Mouse (Mus musculus): ENCODE results near the gene Ncoa3. TPM values are rescaled to one million over a fixed set of nuclear protein-coding genes. Genes with fewer than 3 reads are reported as not detected.

Gene Ncoa3
- polyA plus RNA-seq, 1 experiment from 2014 or later = 14.4 TPM

DNA sequence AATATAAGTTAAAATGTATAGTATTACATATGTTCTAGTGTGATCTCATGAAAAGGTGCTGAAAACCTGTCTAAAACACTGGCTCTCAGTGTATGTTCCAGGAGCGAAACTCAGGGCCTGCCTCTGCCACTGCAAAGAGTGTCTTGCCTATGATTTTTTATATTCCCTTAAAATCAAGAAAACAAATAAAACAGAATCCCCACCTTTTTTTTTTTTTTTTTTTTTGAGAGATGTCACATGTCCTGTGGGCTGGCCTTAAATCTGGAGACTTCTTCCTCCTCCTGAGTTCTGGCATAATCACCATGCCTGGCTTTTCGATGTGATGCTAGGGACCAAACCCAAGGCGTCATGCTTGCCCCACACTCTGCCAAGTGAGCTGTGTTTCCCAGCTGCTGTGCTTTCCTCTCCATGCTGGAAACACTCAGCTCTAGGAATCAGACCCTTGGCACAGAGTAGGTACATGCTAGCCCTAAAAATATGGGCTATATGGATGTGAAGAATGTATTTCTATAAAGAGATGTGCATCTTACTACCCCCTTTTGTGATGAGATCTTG is 17.0 kb downstream of the Ncoa3 start:
- no peak overlapping the region for H3K4me2 ChIP-seq (replicated peaks)
- 79% methylated on average over 3 of the region's 3 CpGs for WGBS
- no peaks in the 10 kb centered on the region for H3K36me3 ChIP-seq
- no peaks in the 10 kb centered on the region for H3K27me3 ChIP-seq
- peak overlapping the region; percentile 72 for H3K27ac ChIP-seq
- no peak overlapping the region for H3K9ac ChIP-seq (replicated peaks)
- no peaks in the 10 kb centered on the region for H3K9me3 ChIP-seq
- no peak for ATAC-seq
- peaks cover 39% of the 10 kb centered on the region for H3K4me1 ChIP-seq (replicated peaks)
- H3K4me3 ChIP-seq (replicated peaks) = no peak overlapping the region

DNA sequence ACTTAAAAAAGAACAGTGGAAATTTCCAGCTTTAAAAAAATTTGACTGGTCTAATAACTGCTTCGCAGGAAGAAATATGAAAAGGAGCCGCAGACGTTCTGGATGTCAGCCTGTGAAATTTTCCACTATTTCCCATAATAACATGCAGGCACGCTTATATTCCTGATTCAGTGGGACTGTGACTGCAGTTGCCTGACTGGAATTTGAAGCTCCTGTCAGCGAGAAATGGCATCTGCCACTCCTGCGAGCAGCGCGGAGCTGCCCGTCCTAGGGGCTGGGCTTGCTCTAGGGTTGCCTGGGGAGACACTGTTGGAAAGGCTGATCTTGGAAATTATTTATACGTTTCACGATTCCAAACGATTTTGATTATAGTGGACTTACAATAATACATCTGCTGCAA is 17.9 kb downstream of the Ncoa3 start:
- Histone ChIP-seq H3K4me1 (replicated peaks) (peaks cover 39% of the 10 kb centered on the region), H3K9ac (replicated peaks) (no peak overlapping the region), H3K4me3 (replicated peaks) (no peak overlapping the region), H3K27me3 (no peaks in the 10 kb centered on the region), H3K27ac (peak overlapping the region; percentile 51; the same call in 1 of the 2 replicates), H3K9me3 (no peaks in the 10 kb centered on the region), H3K36me3 (no peaks in the 10 kb centered on the region), H3K4me2 (replicated peaks) (no peak overlapping the region)
- no peak for ATAC-seq
- WGBS = 58% methylated on average over 12 of the region's 12 CpGs

DNA sequence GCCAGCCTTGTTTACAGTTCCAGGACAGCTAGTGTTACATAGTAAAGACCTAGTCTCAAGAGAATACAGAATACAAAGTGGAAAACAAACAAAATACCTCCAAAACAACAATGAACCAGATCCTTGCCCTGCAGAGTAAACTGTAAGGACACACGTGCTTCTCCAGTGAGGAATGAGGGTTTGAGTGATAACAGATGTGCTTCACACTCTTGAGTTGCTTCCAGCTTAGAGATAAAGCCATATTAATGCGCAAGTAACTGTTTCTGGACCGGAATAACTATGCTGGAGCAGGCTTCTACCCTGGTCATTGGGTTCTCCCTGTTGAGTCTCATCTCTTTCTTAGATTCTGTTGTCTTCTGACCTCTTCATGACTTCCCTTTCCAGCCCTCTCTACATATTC is 19.0 kb downstream of the Ncoa3 start:
- no peak overlapping the region for H3K4me2 ChIP-seq (replicated peaks)
- H3K27me3 ChIP-seq = no peaks in the 10 kb centered on the region
- H3K9ac ChIP-seq (replicated peaks) = no peak overlapping the region
- H3K9me3 ChIP-seq = no peaks in the 10 kb centered on the region
- H3K4me3 ChIP-seq (replicated peaks) = no peak overlapping the region
- H3K4me1 ChIP-seq (replicated peaks) = peaks cover 39% of the 10 kb centered on the region
- H3K36me3 ChIP-seq = no peaks in the 10 kb centered on the region
- WGBS = 78% methylated on average over 3 of the region's 3 CpGs
- ATAC-seq = no peak
- H3K27ac ChIP-seq = no peak overlapping the region

DNA sequence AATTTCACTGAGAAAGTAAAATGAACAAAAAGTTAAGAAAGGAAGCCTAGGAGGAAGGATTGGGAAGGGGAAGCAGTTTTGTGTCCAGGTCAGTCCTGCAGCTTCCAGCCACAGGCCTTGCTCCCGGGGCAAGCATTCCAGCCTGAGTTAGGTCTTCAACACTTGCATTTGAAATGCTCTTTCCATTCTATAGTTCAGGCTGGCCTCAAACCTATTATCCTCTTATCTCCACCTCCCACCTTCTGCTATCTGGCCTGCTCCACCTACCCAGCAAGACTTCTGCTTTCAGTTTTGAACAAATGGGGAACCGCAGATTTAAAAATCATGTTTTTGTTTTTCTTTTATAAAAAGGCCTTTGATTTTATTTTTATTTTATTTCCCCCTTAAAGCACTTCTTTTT is 19.7 kb downstream of the Ncoa3 start:
- Histone ChIP-seq H3K9me3 (no peaks in the 10 kb centered on the region), H3K4me3 (replicated peaks) (no peak overlapping the region), H3K9ac (replicated peaks) (no peak overlapping the region), H3K27ac (peak overlapping the region; percentile 16; the same call in 1 of the 2 replicates), H3K4me2 (replicated peaks) (no peak overlapping the region), H3K27me3 (no peaks in the 10 kb centered on the region), H3K4me1 (replicated peaks) (peaks cover 39% of the 10 kb centered on the region), H3K36me3 (no peaks in the 10 kb centered on the region)
- no peak for ATAC-seq
- WGBS = 55% methylated on average over 2 of the region's 2 CpGs

DNA sequence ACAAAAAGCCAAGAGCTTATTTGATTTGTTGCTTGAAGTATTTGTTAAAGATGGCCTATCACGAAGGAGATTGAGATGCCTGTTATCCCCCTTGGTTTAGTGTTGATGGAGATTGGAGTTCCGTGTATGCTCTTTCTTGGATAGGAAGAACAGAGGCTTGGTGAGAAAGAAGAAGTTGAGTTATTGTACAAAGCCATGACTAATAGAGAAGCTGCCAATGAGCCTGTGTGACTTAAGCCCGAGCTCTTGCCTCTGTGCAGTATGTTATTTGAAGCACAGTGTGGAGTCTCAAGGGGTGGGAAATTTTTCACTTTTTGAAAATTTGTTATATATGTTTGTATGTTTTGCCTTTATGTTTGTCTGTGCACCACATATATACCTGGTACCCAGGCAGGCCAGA is 26.3 kb downstream of the Ncoa3 start:
- no peak overlapping the region for H3K4me2 ChIP-seq (replicated peaks)
- peaks cover 34% of the 10 kb centered on the region for H3K4me1 ChIP-seq (replicated peaks)
- no peaks in the 10 kb centered on the region for H3K9me3 ChIP-seq
- H3K27ac ChIP-seq = no peak overlapping the region
- 91% methylated on average over 3 of the region's 3 CpGs for WGBS
- H3K4me3 ChIP-seq (replicated peaks) = no peak overlapping the region
- H3K27me3 ChIP-seq = no peaks in the 10 kb centered on the region
- no peaks in the 10 kb centered on the region for H3K36me3 ChIP-seq
- ATAC-seq = no peak
- no peak overlapping the region for H3K9ac ChIP-seq (replicated peaks)

DNA sequence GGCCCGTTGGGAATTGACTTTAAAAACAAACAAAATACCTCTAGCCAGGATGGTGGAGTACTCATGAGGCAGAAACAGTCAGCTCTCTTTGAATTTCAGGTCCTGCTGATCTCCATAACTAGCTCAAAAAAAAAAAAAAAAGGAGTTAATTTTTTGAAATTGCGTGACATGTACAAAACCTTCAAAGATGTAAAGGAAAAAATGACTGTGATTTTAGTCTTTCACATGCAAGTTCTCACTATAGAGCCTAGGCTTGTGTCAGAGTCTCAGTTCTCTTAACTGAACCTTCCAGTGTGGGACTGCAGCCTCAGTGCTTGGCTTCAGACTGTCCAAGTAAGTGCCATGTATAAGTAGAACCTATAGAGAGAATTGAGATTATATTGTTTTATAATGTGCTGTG is 27.6 kb downstream of the Ncoa3 start:
- Histone ChIP-seq H3K9ac (replicated peaks) (no peak overlapping the region), H3K27ac (peak overlapping the region; percentile 91; the same call in 1 of the 2 replicates), H3K27me3 (no peaks in the 10 kb centered on the region), H3K4me2 (replicated peaks) (no peak overlapping the region), H3K36me3 (no peaks in the 10 kb centered on the region), H3K4me1 (replicated peaks) (peaks cover 39% of the 10 kb centered on the region), H3K4me3 (replicated peaks) (no peak overlapping the region), H3K9me3 (no peaks in the 10 kb centered on the region)
- no peak for ATAC-seq
- 79% methylated on average over 2 of the region's 2 CpGs for WGBS

DNA sequence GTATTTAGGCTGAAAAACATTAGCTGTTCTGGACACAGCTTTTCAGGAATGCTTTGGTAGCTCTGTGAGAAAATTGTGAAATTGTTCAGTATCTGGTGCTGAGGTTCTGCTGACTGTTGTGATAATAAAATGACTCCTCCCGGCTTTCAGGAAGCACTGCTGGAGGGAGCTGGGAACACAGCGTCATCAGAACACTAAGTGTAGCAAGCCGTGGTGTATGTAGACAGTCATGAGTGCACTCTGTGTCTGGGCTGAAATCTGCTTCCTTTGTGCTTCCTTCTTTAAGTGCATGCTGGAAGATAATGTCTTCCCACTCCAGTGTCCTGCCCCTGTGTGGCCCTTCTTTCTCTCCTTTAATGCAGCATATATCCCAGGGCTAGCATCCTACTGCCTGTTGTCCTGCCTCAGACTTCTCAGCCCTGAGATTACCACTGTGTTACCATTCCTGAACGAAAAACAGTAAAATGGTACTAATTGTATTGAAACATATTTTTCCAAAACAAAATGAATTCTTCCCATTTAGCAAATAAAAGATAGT is 28.7 kb downstream of the Ncoa3 start:
- peak; percentile 80 for ATAC-seq
- Histone ChIP-seq H3K4me3 (replicated peaks) (no peak overlapping the region), H3K9ac (replicated peaks) (0 out of 2 replicates have a peak overlapping the region, but pooled peaks have one; percentile 15), H3K4me1 (replicated peaks) (peaks cover 42% of the 10 kb centered on the region), H3K4me2 (replicated peaks) (0 out of 2 replicates have a peak overlapping the region, but pooled peaks have one; percentile 13), H3K9me3 (no peaks in the 10 kb centered on the region), H3K27me3 (no peaks in the 10 kb centered on the region), H3K27ac (peak overlapping the region; percentile 91), H3K36me3 (no peaks in the 10 kb centered on the region)
- 13% methylated on average over 4 of the region's 4 CpGs for WGBS

DNA sequence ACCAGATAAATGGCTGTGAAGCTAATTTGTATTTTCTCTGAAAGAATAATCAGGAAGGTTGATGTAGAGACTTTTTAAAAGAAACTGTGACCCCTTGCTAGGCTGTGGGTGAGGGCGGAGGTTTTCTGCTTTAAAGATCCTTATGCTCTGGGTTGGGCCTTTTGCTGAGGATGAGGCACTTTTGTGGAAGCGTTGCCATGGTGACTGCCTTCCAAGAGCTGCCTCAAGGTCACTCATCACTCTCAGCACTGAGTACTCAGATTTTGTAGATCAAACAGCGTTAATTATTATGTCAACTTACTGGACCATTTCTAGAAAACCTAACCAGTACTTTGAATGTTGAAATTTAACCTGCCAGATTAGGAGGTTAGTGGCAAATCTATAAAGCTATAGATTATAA is 29.2 kb downstream of the Ncoa3 start:
- peak overlapping the region; percentile 13; the same call in 1 of the 2 replicates for H3K4me2 ChIP-seq (replicated peaks)
- peak overlapping the region; percentile 91 for H3K27ac ChIP-seq
- H3K9ac ChIP-seq (replicated peaks) = no peak overlapping the region
- H3K4me3 ChIP-seq (replicated peaks) = no peak overlapping the region
- H3K27me3 ChIP-seq = no peaks in the 10 kb centered on the region
- H3K4me1 ChIP-seq (replicated peaks) = peaks cover 42% of the 10 kb centered on the region
- WGBS = 8% methylated on average over 3 of the region's 3 CpGs
- no peaks in the 10 kb centered on the region for H3K9me3 ChIP-seq
- no peaks in the 10 kb centered on the region for H3K36me3 ChIP-seq
- peak; percentile 90 for ATAC-seq

DNA sequence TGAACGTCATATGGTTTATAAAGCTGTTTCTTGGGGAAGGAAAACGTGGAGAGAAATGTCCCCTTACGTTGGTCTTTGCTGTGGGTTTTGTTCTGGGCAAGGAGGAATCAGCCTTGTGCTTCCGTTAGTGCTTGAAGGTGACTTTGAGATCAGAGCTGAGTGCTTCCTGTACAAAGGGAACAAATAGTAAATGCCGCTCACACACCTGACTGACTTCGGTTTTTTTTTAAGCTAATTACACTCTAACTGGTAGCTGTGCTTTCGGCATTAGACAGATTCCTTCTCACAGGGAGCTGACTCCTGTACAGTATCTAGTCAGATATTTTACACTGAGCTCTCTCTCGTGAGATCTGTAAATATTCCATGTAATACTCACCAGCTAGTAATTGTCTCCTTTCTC is 29.9 kb downstream of the Ncoa3 start:
- Histone ChIP-seq H3K4me3 (replicated peaks) (no peak overlapping the region), H3K4me2 (replicated peaks) (no peak overlapping the region), H3K4me1 (replicated peaks) (peaks cover 42% of the 10 kb centered on the region), H3K27ac (peak overlapping the region; percentile 91), H3K27me3 (no peaks in the 10 kb centered on the region), H3K36me3 (no peaks in the 10 kb centered on the region), H3K9me3 (no peaks in the 10 kb centered on the region), H3K9ac (replicated peaks) (0 out of 2 replicates have a peak overlapping the region, but pooled peaks have one; percentile 29)
- WGBS = 37% methylated on average over 8 of the region's 8 CpGs
- no peak for ATAC-seq

DNA sequence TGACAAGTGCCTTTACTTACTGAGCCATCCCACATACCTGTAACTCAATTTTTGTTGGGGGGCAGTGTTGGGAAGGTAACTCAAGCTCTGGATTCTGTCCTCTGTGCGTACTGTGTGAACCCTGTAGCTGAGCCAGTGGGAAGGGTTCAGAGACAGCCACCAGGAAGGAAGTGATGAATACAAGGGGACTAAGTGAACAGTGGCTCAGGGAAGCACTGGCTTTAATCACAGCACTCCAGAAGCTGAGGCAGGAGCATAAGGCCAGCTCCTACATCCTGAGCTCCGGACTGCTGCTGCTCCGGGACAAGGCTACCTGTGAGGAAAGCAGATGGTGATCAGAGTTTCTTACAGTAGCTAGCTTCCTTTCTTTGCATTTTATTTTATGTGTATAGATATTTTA is 31.6 kb downstream of the Ncoa3 start:
- Histone ChIP-seq H3K27me3 (no peaks in the 10 kb centered on the region), H3K36me3 (no peaks in the 10 kb centered on the region), H3K9me3 (no peaks in the 10 kb centered on the region), H3K4me3 (replicated peaks) (no peak overlapping the region), H3K27ac (no peak overlapping the region), H3K4me1 (replicated peaks) (peaks cover 44% of the 10 kb centered on the region), H3K4me2 (replicated peaks) (no peak overlapping the region), H3K9ac (replicated peaks) (no peak overlapping the region)
- WGBS = 93% methylated on average over 3 of the region's 3 CpGs
- no peak for ATAC-seq

DNA sequence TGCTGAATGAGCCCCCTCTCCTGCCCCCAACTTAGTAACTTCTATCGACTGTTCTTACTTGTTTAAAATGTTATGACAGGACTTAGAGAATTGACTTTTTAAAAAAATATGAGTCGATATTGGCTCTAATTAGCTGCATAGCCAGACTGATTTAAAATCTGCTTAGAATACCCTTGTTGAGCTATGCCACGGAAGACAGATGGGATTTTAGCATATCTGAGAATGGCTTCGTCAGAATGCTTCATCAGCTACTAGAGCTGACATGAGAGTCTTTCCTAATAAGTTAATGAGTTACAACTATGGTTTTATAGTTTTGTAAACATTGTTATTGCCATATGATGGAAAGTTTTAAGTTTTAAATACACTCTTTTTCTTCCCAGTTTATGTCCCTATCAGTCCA is 32.2 kb downstream of the Ncoa3 start:
- H3K27ac ChIP-seq = no peak overlapping the region
- 73% methylated on average over 4 of the region's 4 CpGs for WGBS
- H3K27me3 ChIP-seq = no peaks in the 10 kb centered on the region
- no peak overlapping the region for H3K4me2 ChIP-seq (replicated peaks)
- no peak overlapping the region for H3K9ac ChIP-seq (replicated peaks)
- no peak for ATAC-seq
- H3K4me3 ChIP-seq (replicated peaks) = no peak overlapping the region
- peaks cover 49% of the 10 kb centered on the region for H3K4me1 ChIP-seq (replicated peaks)
- H3K9me3 ChIP-seq = no peaks in the 10 kb centered on the region
- H3K36me3 ChIP-seq = no peaks in the 10 kb centered on the region

DNA sequence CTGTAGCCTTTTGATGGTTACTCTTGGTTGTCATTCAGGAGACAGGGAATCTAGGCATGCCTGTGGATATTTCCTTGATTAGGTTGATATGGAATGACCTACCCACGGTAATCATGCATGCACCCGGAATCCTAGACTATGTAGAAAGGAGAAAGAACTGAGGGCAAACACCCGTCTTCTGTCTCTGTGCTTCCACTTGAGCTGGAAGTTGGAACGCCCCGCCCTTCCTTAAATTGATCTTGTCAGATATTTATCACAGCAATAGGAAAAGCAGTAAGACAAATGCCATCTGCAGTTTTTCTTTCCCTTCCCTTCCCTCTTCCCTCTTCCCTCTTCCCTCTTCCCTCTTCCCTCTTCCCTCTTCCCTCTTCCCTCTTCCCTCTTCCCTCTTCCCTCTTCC is 33.5 kb downstream of the Ncoa3 start:
- WGBS = 92% methylated on average over 5 of the region's 5 CpGs
- no peak overlapping the region for H3K4me3 ChIP-seq (replicated peaks)
- no peaks in the 10 kb centered on the region for H3K36me3 ChIP-seq
- no peak overlapping the region for H3K9ac ChIP-seq (replicated peaks)
- no peak overlapping the region for H3K27ac ChIP-seq
- peaks cover 54% of the 10 kb centered on the region for H3K4me1 ChIP-seq (replicated peaks)
- no peak for ATAC-seq
- no peak overlapping the region for H3K4me2 ChIP-seq (replicated peaks)
- no peaks in the 10 kb centered on the region for H3K9me3 ChIP-seq
- H3K27me3 ChIP-seq = no peaks in the 10 kb centered on the region

DNA sequence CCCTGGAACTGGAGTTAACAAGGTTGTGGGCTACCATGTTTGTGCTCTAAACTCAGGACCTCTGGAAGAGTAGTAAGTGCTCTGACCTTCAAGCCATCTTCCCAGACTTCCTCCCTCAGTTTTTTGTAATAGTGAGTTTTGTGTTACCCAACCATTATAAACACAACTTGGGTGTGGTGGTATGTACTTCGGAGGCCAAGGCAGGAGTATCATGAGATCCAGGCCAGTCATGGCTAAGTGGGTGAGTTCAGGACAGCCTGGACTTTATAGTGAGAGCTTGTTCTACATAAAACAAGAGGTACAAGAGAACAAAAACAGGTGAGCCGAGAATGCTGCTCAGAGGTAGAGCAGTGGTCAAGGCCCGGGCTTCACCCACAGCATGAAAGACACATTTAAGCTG is 35.4 kb downstream of the Ncoa3 start:
- Histone ChIP-seq H3K4me1 (replicated peaks) (peaks cover 44% of the 10 kb centered on the region), H3K4me3 (replicated peaks) (no peak overlapping the region), H3K9me3 (no peaks in the 10 kb centered on the region), H3K27ac (no peak overlapping the region), H3K36me3 (no peaks in the 10 kb centered on the region), H3K9ac (replicated peaks) (no peak overlapping the region), H3K27me3 (no peaks in the 10 kb centered on the region), H3K4me2 (replicated peaks) (no peak overlapping the region)
- 94% methylated on average over 3 of the region's 3 CpGs for WGBS
- no peak for ATAC-seq

Measured in midbrain, embryonic 13.5 days (tissue).